Mouse (Mus musculus) inflammation-experienced regulatory T-cells (primary cell): Measurements from ENCODE around the gene Tpra1. TPM values are rescaled to one million over a fixed set of nuclear protein-coding genes. Genes with fewer than 3 reads are reported as not detected.

Experiments used
- polyA plus RNA-seq, 2 experiments: library from polyadenylated mRNA; unstranded; fragments of 100-300 nt; shearing (Covaris generic); gene quantifications; one replicate each; pipeline ENCODE4 v1.2.1; 2017

The Tpra1 gene
- polyA plus RNA-seq = 100 to 1,000 TPM in 1 of 2 experiments, 10 to 100 TPM in 1; 93.3 to 127 TPM

DNA sequence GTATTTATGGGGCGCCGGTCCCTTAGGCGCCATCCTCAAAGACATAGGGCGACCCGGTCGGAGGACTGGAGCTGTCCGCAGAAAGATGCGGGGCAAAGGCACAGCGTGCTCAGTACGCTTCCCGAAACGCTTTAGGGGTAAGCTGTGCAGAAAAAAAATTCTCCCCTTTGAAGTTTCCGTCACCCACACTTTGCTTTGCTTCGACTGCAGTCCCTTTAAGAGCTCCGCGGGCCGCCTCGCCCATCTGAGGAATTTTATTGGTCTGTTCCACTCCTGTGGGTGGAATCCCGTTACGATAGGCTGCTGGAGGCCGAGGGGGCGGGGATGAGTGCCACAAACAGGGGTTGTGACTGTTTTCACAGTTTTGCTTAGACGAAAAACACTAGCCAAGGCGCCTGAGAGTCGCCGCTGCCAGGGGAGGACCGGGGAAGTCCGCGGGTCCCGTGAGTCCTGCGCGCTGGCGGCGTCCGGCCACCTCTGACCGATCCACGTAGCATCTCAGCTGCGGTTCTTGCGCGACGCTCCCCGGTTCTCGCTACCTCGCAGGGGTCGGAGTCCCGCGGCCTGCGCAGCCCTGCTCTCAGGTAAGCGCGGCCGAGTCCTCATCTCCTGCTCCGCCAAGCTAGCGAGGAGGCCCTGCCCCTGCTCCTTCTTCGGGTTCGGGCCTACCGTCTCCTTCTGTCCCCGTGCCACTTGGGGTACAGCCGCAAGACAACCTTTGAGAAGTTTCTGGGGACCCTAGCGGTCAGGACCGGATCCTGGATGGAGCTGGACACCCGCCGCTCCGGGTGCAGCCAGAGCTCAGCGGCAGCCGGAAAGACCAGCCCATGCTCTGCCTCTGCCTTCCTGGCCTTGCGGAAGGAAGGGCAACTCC, at the start of gene Tpra1:
Gene Tpra1, plus strand, starts transcription at position 305 of the 874 bp plus-strand sequence.

DNA sequence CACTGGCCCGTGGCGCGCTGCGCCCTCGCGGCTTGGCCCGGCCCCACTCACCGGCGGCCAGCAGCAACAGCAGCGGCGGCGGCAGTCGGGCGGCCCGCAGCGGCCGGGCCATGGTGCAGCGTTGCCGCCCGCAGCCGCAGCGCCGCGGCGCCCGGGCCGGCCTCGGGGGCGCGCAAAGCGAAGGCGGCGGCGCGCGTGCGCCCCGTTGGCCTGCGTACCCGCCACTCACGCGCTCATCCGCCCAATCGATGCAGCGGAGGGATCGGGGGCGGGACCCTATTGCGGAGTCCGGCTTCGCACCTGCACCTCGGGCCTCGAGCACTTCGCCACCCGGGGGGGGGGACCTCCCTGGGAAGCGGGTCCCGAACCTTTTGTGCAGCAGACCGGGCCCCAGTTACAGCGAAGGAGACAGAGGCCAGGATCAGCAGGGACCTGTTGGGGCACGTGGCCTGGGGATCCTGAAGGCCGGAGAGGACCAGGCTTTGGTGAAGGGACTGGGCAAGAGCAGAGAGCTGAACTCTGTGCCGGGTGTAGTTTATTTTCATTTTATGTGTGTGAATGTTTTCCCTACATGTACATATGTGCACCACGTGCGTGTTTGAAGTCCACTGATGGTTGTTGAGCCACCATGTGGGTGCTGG, 27.1 kb upstream of the Tpra1 start, which contains the start of gene Podxl2:
Gene Podxl2, minus strand, starts transcription at position 177 of the 641 bp plus-strand sequence.

DNA sequence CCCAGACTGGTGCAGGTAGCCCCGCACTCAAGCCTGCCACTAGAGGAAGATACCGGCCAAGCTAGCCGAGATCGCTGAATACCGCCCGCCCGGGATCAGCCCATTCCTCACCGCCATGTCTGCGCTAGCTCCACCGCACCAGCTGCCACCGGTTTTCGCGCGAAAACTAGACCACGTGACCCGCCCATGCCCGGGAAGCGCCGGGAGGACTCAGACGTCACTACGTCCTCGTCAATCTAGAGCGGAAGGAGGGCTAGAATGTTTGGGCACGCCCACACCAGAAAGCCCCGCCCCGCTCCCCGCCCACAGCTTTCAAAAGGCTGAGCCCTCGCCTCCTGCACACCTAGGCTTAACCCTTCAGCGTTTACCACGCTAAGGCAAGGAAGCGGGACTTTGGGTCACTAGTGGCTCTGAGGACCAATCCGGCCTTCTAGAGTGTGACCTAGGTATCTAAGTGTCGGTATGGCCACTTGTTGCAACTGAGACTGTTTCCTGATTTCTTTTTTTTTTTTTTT, 3.5 kb upstream of the Tpra1 start, which contains the start of gene Mcm2:
Gene Mcm2, minus strand, starts transcription at position 247 of the 515 bp plus-strand sequence.

Other genes starting within 250 kb of the Tpra1 start
- gene Mgll, start 177.8 kb upstream of the Tpra1 start, polyA plus RNA-seq = 1 to 10 TPM in 1 of 2 experiments, under 1 TPM in 1; 0.20 to 3.9 TPM
- 10 to 100 TPM; 61.4 to 70.9 TPM for gene Abtb1, start 60.3 kb upstream of the Tpra1 start, polyA plus RNA-seq
- gene Podxl2, start 27.2 kb upstream of the Tpra1 start, polyA plus RNA-seq = 10 to 100 TPM in 1 of 2 experiments, under 1 TPM in 1; 0.78 to 10.6 TPM
- 10 to 100 TPM; 47.8 to 61.3 TPM for gene Mcm2, start 3.5 kb upstream of the Tpra1 start, polyA plus RNA-seq